Mouse (Mus musculus) liver, postnatal 0 days (tissue): ENCODE measurements around the gene Golph3l.

ENCODE experiments used
- CTCF ChIP-seq: sonication (generic); IDR thresholded peaks from 2 replicates; pipeline ENCODE4 v1.5.1; 2016; ENCODE audit warnings: antibody characterized with exemption, low read depth
- EP300 ChIP-seq: IDR thresholded peaks from 2 replicates; pipeline ENCODE4 v1.6.1; 2016; ENCODE audit warnings: antibody characterized with exemption, low read depth, mild to moderate bottlenecking

- TF ChIP-seq EP300 (no peak), CTCF (no peak)
Observed at GRCm38 (mm10) chr3:95606096-95606495, 17.4 kb downstream of the Golph3l start.
